Mouse (Mus musculus) lung, adult 18-20 months (tissue): Measurements from ENCODE around the gene Epha7.

Experiments used
- DNase-seq, 2 experiments: peaks; one replicate each; pipeline ENCODE4 v3.0.0; 2022; ENCODE audit warnings: mixed read lengths in 2 of 2

The Epha7 gene

GRCm38 (mm10) chr4:28812691-28813289 is at the start of gene Epha7:
Epha7 (plus strand) TSS chr4:28813131.
- peak; percentile 94 to 96 for DNase-seq

GRCm38 (mm10) chr4:28783961-28784360 is 29.0 kb upstream of the Epha7 start:
- no peak for DNase-seq

- DNase-seq = peak in 1 of 2 experiments; percentile 10
Observed at GRCm38 (mm10) chr4:28808800-28809199, 4.1 kb upstream of the Epha7 start.

GRCm38 (mm10) chr4:28809703-28810102 is 3.2 kb upstream of the Epha7 start:
- DNase-seq = no peak

GRCm38 (mm10) chr4:28813551-28814475 is 882 bp downstream of the Epha7 start:
- DNase-seq = peak; percentile 4 to 12

- DNase-seq = peak in 1 of 2 experiments; percentile 2
Observed at GRCm38 (mm10) chr4:28814476-28814815, 1.5 kb downstream of the Epha7 start.

GRCm38 (mm10) chr4:28814816-28815620 is 2.1 kb downstream of the Epha7 start:
- DNase-seq = peak; percentile 26 to 33

- no peak for DNase-seq
Observed at GRCm38 (mm10) chr4:28815621-28815920, 2.6 kb downstream of the Epha7 start.

GRCm38 (mm10) chr4:28823616-28824015 is 10.7 kb downstream of the Epha7 start:
- no peak for DNase-seq

- peak in 1 of 2 experiments; percentile 5 for DNase-seq
Observed at GRCm38 (mm10) chr4:28824616-28825015, 11.7 kb downstream of the Epha7 start.

- no peak for DNase-seq
Observed at GRCm38 (mm10) chr4:28837669-28838068, 24.7 kb downstream of the Epha7 start.

GRCm38 (mm10) chr4:28846311-28846710 is 33.4 kb downstream of the Epha7 start:
- no peak for DNase-seq

- no peak for DNase-seq
Observed at GRCm38 (mm10) chr4:28850388-28850787, 37.5 kb downstream of the Epha7 start.

- DNase-seq = no peak
Observed at GRCm38 (mm10) chr4:28862845-28863666, 50.1 kb downstream of the Epha7 start.

GRCm38 (mm10) chr4:28866411-28866810 is 53.5 kb downstream of the Epha7 start:
- DNase-seq = no peak

GRCm38 (mm10) chr4:28871615-28872014 is 58.7 kb downstream of the Epha7 start:
- DNase-seq = no peak

- DNase-seq = no peak
Observed at GRCm38 (mm10) chr4:28881271-28882044, 68.5 kb downstream of the Epha7 start.

GRCm38 (mm10) chr4:28889630-28890029 is 76.7 kb downstream of the Epha7 start:
- DNase-seq = no peak

- no peak for DNase-seq
Observed at GRCm38 (mm10) chr4:28890102-28890501, 77.2 kb downstream of the Epha7 start.

- DNase-seq = no peak
Observed at GRCm38 (mm10) chr4:28895480-28895879, 82.5 kb downstream of the Epha7 start.

- no peak for DNase-seq
Observed at GRCm38 (mm10) chr4:28899373-28899772, 86.4 kb downstream of the Epha7 start.

GRCm38 (mm10) chr4:28899783-28900182 is 86.9 kb downstream of the Epha7 start:
- no peak for DNase-seq
